Mouse (Mus musculus) cerebellum, postnatal 25 days (tissue): ENCODE results near the gene BC030867.

Experiments
- DNase-seq, 2 experiments: peaks; one replicate each; pipeline ENCODE4 v3.0.0; 2021; ENCODE audit warnings: mixed read lengths in 2 of 2

BC030867 gene

DNA sequence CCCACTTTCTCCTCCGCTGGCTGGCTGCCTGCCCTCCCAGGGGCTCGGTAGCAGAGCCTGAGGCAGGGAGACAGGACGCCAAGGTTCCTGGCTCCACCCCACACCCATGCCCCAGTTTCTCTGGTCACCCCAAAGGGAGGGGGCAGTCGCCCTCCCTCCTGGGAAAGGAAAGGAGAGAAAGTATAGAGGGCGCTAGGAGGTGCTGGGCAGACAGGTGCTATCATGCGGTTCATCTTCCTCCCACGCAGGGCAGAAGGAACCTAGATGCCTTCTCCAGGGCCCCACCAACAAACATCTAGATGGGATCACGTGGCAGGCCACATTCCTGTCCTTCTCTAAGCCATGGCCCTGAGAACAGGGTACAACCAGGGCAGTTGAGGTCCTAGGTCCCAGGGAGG lies 26.7 kb upstream of the BC030867 start:
- DNase-seq, result peak; percentile 37 to 64

- DNase-seq, result peak; percentile 38 to 61
Measured at GRCm38 (mm10) chr11:102223166-102223565, 25.5 kb upstream of the BC030867 start.

DNA sequence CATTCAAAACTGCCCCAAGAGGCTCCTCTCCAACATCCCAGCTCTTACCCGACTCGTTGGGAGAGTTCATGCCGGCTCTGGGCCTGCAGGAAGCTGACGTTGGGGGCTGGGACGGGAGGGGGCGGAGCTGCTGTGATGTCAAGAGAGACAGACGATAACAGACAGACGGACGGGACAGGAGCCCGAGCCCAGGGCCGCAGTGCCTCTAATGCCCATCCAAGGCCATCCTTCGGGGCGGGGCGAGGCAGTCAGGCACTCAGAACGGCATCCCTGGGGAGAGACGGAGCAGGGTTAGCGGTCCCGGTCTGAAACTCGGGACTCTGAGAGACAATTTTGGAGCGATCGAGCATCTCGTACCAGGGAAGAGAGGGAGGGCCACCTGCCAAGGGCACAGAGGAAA lies 24.0 kb upstream of the BC030867 start:
- peak; percentile 53 to 63 for DNase-seq

DNA sequence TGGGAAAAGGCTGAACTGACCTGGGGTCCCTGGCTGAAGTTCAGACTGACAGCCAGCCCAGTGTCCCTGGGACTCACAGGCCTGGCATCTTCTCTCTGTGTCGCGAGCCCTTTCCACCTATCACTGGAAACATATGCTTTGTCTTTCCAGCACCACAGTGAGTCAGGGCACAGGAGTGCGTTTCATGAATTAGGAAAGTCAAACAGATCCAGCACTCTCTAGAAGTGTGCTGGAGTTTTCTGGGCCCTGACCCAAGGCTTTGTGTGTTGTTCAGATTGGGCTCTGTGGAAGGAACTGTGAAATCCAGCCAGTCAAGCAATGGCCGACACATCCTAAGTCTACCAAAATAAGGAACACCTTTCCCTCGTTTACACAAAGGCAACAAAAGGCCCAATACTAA lies 23.5 kb upstream of the BC030867 start:
- DNase-seq, result no peak

DNA sequence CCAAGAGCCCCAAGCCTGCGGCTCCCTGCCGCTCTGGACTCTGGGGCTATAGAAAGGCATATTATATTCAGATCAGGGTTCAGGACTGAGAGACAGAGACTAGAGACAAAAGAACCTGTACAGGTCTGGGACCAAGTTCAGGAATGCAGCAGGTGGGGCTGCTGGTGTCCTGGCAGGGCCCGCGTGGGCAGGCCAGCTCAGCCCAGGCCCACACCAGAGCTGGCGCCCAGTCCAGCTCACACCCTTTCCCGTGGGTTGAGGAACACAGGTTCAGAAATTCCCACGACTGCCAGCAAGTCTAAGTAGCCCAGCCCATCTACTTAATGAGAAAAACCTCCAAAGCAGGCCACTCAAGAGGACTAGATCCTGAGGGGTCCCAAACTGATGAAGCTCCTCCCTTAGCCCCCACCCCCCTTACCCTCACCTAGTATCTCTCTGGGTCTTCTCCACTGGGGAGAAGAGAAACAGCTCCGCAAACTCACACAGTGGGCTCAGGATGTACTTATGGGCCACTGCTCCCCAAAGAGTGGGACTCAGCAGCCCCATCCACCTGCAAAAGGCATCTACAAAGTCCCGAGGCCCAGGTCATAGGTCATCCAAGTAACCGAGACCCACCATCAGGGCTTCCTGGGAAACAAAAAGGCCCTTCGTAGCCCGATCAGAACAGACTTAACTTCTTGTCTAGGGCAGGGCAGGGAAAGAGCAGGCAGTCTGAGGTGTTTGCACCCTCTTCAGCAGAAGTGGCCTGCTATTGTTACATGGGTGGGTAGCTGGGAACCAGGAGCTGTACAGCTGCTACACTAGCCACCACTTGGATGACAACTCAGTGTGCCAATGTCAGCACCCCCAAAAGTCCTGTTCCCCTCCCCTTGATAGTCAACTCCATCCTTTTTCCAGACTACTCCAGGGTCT lies 22.4 kb upstream of the BC030867 start:
- peak; percentile 58 to 67 for DNase-seq

GRCm38 (mm10) chr11:102227270-102228190 lies 21.2 kb upstream of the BC030867 start:
- peak; percentile 32 to 36 for DNase-seq

DNA sequence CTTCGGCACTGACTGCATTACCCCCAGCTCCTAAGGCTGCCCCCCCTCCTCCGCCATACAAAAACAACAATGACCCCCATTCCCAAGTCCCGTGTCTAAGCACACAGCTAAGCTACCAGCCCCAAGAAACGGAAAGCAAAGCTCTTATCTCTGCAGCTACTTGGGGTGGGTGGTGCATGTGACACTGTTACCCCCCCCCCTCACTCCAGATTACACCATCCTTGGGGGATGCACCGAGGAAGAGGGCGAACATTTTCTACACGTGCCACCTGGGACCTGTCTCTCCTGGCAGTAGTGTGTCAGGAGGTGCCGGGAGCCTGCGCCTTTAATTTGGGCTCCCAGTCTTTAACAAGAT lies 20.5 kb upstream of the BC030867 start:
- peak in 1 of 2 experiments; percentile 23 for DNase-seq

DNA sequence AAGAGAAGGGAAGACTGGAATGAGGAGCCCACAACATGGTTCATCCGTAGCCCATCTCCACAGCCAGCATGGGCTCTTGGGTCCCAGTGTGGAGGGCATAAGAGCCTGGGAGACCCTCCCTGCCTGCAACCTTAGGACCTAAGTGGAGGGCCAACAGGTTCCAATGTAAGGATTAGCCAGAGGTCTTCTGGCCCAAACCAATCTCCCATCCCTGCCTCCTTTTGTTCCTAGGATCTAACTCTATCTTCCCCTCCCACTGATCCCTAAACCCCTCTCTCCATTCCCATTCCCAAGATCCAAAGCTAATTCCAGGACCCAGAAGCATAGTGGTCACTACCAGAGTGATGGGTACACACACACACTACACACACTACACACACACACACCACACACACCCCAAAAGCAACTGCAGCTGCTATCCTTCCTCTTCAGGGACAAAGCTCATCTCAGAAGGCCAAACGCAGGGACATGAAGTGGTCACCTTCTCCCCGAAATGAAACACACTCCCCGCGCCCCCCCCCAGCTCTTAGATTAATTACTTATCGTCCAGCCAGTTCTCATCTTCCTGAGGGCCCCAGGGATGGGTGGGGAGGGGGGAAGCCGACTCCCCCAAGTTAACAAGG lies 19.9 kb upstream of the BC030867 start:
- DNase-seq, result peak in 1 of 2 experiments; percentile 7

DNA sequence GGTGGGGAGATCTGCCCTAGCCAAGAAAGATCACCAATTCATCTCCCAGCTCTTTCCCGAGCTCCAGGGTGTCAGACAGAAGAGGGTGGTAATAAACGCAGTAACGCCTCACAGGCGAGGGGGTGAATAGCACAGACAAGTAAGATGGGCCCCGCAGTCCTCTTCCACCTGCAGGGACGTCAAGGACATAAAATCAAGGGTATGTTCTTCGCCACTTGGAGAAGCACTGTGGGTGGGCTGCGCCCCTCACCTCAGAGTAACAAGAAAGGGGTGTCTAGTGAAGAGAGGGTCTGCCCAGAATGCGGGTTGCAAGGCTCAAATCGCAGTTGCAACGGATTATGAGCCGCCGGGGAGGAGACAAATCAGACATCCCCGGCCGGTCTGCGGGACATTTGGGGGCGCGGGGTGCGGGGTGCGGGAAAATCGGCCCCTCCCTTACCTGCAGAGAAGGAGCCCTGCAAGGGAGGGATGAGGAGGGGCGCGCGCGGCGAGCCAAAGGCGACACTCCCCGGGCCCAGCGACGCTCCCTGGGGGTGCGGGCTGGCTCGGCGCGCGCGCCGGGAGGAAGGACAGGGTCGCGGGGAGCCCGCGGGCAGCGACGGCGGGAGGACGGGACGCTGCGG lies 19.2 kb upstream of the BC030867 start:
- DNase-seq, result peak in 1 of 2 experiments; percentile 59

GRCm38 (mm10) chr11:102230006-102230741 lies 18.5 kb upstream of the BC030867 start, which contains the start of gene Hdac5:
Gene Hdac5 (minus strand): TSS chr11:102230166.
- DNase-seq, result peak; percentile 96 to 98

- no peak for DNase-seq
Measured at GRCm38 (mm10) chr11:102236022-102236421, 12.7 kb upstream of the BC030867 start.

DNA sequence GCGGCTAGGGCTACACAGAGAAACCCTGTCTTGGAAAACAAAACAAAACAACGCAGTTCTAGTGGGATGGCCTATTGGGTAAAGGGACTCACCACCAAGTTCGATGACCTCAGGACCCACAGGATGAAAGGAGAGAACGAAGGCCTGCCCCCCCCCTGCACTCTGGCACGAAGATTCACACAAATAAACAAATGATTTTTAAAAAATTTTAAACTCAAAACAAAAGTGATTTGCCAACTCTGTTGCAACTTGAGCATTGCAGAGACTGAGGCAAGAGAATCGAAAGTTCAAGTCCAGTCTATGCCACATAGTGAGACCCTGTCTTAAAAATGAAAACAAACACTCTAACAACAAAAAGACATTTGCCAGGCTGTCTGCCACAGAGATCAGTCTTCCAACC lies 8.0 kb upstream of the BC030867 start:
- no peak for DNase-seq

- no peak for DNase-seq
Measured at GRCm38 (mm10) chr11:102241246-102241645, 7.4 kb upstream of the BC030867 start.

DNA sequence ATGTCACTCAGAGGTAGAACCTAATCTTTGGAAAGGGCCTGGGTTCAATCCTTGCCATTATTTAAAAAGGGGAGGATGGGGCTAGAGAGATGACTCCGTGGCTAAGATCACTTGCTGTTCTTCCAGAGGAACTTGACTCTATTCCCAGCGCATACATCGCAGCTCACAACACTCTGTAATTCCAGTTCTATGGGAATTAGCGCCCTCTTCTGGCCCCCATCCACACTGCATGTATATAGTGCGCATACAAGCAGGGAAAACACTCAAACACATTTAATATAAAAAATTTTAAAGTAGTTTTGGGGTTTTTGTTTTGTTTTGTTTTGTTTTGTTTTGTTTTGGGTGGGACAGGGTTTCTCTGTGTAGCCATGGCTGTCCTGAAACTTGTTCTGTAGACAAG lies 6.8 kb upstream of the BC030867 start:
- no peak for DNase-seq

- peak; percentile 72 to 81 for DNase-seq
Measured at GRCm38 (mm10) chr11:102244926-102245449, 3.7 kb upstream of the BC030867 start.

DNA sequence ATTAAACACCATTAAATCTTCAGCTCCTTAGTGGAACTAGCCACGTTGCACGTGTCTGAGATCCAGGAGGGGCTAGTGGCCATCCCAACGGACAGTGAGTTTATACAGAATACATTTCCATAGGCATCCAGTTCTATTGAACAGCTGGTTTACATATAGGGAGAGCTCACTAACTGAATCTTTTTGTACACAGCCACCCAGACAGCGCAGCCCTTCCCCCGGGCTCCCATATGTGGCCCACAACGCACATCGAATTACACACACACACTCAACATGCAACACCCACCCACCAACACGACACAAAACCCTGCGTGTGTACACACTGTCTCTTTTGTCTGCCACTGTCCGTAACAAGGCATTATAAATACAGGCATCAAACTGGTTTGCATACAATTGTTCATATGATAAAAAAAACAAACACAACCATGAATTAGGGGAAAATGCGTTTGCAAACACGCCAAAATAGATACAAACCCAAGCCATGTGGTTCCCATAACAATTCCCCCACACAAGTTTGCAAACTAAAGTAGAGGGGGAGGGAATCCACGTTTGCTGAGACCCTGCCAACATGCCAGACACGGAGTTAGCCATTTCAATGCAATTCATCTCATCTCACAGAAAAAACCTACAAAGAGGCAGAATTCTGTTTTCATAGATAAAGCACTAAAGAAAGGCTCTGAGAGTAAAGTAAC lies 3.0 kb upstream of the BC030867 start:
- no peak for DNase-seq

DNA sequence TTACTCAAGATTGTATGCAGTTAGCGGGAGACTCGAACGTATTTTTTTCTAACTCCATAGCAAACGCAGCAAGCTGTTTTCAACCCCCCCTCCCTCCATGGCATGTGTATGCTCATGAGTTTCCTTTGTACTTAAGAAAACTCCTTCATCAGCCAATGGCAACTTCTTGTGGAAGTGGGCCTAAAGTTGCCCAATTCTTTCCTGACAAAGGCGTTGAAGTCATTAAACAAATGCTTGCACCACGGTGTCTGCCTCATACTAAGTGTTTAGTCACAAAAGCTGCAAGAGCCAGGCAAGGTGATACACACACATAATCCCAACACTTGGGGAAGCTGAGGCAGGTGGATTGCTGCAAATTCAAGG lies 2.4 kb upstream of the BC030867 start:
- no peak for DNase-seq

DNA sequence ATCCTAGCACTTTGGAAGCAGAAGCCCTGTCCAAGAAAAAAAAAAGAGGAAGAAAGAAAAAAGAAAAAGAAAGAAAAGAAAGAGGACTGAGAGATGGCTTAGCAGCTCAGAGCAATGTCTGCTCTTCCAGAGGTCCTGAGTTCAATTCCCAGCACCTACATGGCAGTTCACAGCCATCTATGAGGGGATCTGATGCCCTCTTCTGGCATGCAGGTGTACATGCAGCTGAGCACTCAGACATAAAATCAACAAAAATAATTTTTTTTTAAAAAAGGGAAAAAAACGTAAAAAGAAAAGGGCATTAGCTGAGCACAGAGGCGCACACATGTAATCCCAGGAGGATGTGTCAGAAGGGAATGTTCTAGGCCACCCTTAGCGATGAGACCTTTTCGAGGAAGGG lies 1.8 kb upstream of the BC030867 start:
- DNase-seq, result no peak

GRCm38 (mm10) chr11:102249351-102250090 lies 839 bp downstream of the BC030867 start:
- no peak for DNase-seq

DNA sequence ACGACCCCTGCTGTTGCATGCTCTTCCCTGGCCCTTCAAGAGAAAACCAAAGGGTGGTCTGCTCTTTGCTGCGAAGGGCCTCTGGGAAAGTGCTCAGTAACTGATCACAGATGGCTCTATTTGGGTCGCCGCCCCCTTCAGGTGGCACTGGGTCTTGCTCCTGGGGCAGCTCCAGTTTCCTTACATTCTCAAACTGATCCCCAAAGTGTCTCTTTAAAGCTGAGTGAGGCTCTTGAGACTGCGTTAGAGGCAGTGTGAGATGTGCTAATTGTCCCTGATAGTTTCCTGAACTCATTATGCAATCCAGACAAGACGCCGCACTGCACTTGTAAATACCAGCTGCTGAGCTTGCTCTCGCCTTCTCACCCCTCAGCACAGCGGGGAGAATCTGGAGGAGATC lies 8.8 kb downstream of the BC030867 start:
- peak; percentile 27 to 43 for DNase-seq
